Mouse (Mus musculus) B cell, adult 2 months (primary cell): Measurements from ENCODE around the gene Vmn1r3.
"Not testable (repeated sequence)": the region's sequence is repeated elsewhere in the genome, so short reads cannot be mapped to it uniquely, and the experiment has no call there.

ENCODE experiments used
- DNase-seq, 2 experiments: peaks; one replicate each; pipeline ENCODE4 v3.0.0; 2022

Gene Vmn1r3

GRCm38 (mm10) chr4:3185258-3185657 is at the start of gene Vmn1r3:
Vmn1r3 (minus strand) TSS chr4:3185358.
- not testable (repeated sequence) for DNase-seq

GRCm38 (mm10) chr4:3232053-3232452 is 46.9 kb upstream of the Vmn1r3 start:
- no peak for DNase-seq

- peak in 1 of 2 experiments; percentile 24 for DNase-seq
These were observed 45.9 kb upstream of the Vmn1r3 start for GRCm38 (mm10) chr4:3230908-3231684.

- no peak for DNase-seq
These were observed 44.4 kb upstream of the Vmn1r3 start for GRCm38 (mm10) chr4:3229532-3229931.

- DNase-seq: no peak
These were observed 43.3 kb upstream of the Vmn1r3 start for GRCm38 (mm10) chr4:3228476-3228875.

GRCm38 (mm10) chr4:3227751-3228150 is 42.6 kb upstream of the Vmn1r3 start:
- DNase-seq: no peak

GRCm38 (mm10) chr4:3226488-3226887 is 41.3 kb upstream of the Vmn1r3 start:
- DNase-seq: no peak

GRCm38 (mm10) chr4:3225416-3225815 is 40.3 kb upstream of the Vmn1r3 start:
- not testable (repeated sequence) for DNase-seq

- not testable (repeated sequence) for DNase-seq
These were observed 39.7 kb upstream of the Vmn1r3 start for GRCm38 (mm10) chr4:3224848-3225247.

GRCm38 (mm10) chr4:3223483-3224209 is 38.5 kb upstream of the Vmn1r3 start:
- not testable (repeated sequence) for DNase-seq

- DNase-seq: not testable (repeated sequence)
These were observed 31.2 kb upstream of the Vmn1r3 start for GRCm38 (mm10) chr4:3216382-3216781.

GRCm38 (mm10) chr4:3213349-3213748 is 28.2 kb upstream of the Vmn1r3 start:
- DNase-seq: not testable (repeated sequence)

GRCm38 (mm10) chr4:3209643-3210217 is 24.6 kb upstream of the Vmn1r3 start:
- not testable (repeated sequence) for DNase-seq

GRCm38 (mm10) chr4:3176746-3177490 is 8.2 kb downstream of the Vmn1r3 start:
- peak in 1 of 2 experiments; percentile 2 for DNase-seq

- not testable (repeated sequence) for DNase-seq
These were observed 9.0 kb downstream of the Vmn1r3 start for GRCm38 (mm10) chr4:3176195-3176594.

- DNase-seq: not testable (repeated sequence)
These were observed 9.4 kb downstream of the Vmn1r3 start for GRCm38 (mm10) chr4:3175756-3176155.

- DNase-seq: not testable (repeated sequence)
These were observed 10.6 kb downstream of the Vmn1r3 start for GRCm38 (mm10) chr4:3174586-3174985.

- DNase-seq: not testable (repeated sequence)
These were observed 18.1 kb downstream of the Vmn1r3 start, which contains the start of gene Vmn1r2 for GRCm38 (mm10) chr4:3167020-3167419. Vmn1r2 (plus strand) TSS chr4:3167320.

GRCm38 (mm10) chr4:3165046-3165445 is 20.1 kb downstream of the Vmn1r3 start:
- no peak for DNase-seq

- not testable (repeated sequence) for DNase-seq
These were observed 20.7 kb downstream of the Vmn1r3 start for GRCm38 (mm10) chr4:3164429-3164828.

GRCm38 (mm10) chr4:3153320-3153719 is 31.8 kb downstream of the Vmn1r3 start:
- not testable (repeated sequence) for DNase-seq

GRCm38 (mm10) chr4:3147926-3148325 is 37.2 kb downstream of the Vmn1r3 start:
- DNase-seq: not testable (repeated sequence)
